Mouse (Mus musculus): ENCODE data around the gene Dnajc5g.

The Dnajc5g gene

DNA sequence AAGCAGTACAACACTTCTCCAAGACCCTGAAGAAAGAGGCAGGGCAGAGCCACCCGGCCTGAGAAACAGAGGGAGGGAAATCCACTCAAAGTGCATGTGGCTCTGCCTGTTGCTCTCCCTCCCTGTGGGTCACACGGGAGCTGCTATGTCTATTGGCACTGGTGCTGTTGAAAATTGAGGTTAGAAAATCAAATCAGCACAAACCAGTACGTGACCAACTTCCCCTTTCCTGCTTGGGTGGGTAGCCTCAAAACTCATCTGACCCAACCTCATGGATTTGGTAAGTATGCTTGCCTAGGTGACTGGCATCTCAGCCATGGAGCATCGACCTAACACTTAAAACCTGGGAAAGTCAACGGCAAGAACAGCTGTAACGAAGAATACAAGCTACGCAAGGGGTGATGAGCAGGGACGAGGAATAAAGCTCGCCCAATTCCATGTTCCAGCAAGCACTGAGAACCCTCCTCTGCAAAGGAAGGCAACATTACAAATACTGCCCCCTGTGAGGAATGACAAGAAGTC lies at the start of gene Dnajc5g:
Dnajc5g (plus strand) TSS at position 472 of the 522 bp plus-strand sequence.
- no peak for DNase-seq (ENCODE audit: low spot score in 2 of 2)

DNA sequence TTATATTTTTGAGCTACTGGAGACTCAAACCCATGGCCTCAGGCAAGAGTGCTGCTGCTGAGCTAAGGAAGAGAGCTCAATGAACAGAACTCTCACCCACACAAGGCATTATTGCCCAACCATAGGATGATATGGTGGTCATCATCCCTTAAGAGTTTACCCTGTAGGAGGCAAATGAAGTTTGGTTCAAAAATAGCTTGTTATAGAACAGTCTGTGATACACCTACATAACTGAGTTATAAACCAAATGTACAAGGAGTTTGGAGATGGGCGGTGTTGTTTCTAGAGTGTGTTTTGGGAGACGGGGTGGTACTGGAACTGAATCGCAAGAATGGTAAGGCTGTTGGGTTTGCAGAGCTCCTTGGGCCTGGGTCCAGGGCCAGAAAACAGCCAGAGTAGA lies 36.3 kb upstream of the Dnajc5g start:
- DNase-seq (ENCODE audit: low spot score in 2 of 2) = no peak

DNA sequence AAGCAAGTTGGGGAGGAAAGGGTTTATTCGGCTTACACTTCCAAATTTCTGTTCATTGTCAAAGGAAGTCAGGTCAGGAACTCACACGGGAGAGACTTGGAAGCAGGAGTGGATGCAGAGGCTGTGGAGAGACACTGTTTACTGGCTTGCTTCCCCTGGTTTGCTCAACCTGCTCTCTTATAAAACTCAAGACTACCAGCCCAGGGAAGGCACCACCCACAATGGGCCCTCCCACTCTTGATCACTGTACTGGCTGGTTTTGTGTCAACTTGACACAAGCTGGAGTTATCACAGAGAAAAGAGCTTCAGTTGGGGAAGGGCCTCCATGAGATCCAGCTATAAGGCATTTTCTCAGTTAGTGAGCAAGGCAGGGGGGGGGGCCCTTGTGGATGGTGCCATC lies 35.0 kb upstream of the Dnajc5g start:
- no peak for DNase-seq (ENCODE audit: low spot score in 2 of 2)

DNA sequence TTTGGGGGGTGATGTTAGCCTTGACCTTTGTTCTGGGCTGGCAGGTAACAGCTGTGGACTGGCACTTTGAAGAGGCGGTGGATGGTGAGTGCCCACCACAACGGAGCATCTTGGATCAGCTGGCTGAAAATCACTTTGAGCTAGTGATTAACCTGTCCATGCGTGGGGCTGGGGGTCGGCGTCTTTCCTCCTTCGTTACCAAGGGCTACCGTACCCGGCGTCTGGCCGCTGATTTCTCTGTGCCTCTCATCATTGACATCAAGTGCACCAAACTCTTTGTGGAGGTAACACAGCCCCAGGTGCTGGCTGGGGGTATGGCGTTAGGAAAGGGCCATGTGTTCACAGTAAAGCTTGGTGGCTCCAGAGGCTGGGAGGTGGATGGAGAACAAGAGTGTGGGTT lies 34.3 kb upstream of the Dnajc5g start:
- DNase-seq (ENCODE audit: low spot score in 2 of 2) = no peak

DNA sequence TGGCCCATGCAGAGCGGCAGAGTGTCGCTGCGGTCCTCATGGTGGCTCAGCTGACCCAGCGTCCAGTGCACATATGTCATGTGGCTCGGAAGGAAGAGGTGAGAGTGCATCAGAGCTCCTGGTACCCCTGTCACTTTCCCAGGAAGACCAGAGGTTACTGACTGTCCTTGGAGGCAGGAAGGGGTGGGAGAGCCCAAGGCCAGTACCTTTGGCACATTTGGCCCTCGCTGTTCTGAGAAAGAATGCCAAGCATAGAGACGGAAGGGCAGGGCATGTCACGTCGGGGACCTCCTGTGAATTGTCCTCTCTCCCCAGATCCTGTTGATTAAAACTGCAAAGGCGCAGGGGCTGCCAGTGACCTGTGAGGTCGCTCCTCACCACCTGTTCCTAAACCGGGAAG lies 32.9 kb upstream of the Dnajc5g start:
- no peak for DNase-seq (ENCODE audit: low spot score in 2 of 2)

DNA sequence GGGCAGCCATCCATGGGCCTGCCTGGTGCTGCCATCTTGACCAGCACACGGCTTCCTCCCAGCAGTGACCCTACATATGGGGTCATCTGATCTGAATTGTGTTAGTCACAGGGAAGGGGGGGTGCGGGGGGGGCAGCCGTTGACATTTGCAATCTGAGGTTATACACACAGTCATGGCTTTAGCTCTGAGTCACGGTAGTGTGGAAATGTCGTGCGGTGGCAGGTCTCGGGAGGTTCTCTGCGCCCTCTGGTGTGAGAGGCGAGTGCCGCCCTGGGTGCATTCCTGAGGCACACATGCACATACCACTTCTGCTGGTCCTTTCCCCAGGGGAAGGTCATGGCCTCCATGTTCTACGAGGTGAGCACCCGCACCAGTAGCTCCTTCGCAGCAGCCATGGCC lies 29.7 kb upstream of the Dnajc5g start:
- DNase-seq (ENCODE audit: low spot score in 2 of 2) = no peak

DNA sequence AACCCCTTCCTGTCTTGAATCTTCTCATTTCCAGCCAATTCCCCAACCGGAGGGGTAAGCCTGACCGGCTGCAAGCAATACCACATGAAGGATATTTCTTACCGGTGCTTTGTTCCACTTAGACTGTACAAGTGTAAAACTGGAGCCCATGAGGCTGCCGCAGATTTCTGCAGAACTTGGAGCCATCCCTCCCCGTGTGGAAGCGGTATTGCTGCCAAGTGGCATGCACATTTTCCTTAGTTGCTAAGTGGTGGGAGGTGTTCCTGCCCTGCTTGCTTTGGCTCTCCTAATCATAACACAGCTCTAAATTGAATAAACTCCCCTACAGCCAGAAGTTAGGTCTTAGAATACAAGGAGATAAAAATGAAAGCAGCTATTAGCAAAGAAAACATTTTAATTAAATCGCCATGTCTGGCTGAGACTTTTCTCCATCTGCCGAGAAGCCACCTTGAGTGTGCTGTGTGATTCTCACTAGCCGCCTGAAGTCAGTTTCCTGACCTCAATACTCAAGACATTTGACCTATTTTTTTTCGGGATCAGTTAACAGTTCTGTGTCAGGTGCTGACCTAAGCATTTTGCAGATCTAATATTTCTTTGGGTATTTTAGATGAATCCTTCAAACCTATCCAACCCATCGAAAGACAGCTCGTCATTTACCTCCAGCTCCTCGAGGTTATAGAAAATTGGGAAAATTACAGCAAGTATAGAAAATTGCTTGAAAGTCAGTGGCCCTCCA lies 25.9 kb upstream of the Dnajc5g start:
- no peak for DNase-seq (ENCODE audit: low spot score in 2 of 2)

DNA sequence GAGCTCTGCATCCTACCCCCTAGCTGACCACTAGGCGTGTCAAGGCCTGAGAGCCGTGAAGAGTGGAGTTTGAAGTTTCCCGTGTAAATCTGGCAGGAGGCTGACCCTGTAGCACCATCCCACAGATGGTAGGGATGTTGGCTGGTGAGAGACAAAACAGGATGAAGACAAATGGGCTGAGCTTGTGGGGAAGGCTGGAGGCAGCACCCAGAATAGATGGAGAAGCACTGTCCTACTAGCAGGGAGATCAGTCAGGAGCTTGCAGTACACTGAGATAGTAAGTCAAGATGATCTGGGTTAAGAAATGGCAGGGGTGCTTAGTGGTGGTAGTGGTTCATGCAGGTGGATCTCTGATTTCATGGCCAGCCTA lies 25.3 kb upstream of the Dnajc5g start:
- no peak for DNase-seq (ENCODE audit: low spot score in 2 of 2)

DNA sequence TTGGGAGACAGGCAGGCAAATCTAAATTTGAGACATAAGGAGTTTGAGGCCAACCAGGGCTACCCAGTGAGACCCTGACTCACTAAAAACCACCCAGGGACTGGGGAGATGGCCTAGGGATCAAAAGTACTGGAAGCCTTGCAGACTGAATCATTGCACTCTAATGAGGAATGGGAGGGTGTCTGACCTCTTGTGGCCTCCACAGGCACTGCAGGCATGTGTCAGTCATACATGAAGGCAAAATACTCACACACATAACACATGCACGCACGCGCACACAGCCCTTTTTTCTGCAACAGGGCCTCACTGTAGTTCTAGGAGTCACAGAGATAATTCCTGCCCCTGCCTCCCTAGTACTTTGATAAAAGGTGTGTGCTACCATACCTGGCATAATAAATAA lies 24.7 kb upstream of the Dnajc5g start:
- no peak for DNase-seq (ENCODE audit: low spot score in 2 of 2)

DNA sequence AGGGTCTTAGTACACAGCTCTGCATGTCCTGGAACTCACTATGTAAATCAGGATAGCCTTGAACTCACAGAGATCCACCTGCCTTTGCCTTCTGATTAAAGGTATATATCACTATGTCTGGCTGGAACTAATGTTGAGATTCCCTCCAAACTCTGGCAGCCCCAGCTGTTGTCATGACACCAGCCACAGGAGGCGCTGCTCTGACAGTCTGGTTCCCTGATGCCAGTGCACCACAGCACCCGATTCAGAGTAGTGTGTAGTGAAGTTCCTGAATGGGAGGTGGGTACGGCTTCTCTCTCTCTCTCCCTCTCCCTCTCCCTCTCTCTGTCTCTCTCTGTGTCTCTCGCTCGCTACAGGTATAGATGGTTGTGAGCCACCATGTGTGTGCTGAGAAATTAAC lies 23.7 kb upstream of the Dnajc5g start:
- DNase-seq (ENCODE audit: low spot score in 2 of 2) = no peak

DNA sequence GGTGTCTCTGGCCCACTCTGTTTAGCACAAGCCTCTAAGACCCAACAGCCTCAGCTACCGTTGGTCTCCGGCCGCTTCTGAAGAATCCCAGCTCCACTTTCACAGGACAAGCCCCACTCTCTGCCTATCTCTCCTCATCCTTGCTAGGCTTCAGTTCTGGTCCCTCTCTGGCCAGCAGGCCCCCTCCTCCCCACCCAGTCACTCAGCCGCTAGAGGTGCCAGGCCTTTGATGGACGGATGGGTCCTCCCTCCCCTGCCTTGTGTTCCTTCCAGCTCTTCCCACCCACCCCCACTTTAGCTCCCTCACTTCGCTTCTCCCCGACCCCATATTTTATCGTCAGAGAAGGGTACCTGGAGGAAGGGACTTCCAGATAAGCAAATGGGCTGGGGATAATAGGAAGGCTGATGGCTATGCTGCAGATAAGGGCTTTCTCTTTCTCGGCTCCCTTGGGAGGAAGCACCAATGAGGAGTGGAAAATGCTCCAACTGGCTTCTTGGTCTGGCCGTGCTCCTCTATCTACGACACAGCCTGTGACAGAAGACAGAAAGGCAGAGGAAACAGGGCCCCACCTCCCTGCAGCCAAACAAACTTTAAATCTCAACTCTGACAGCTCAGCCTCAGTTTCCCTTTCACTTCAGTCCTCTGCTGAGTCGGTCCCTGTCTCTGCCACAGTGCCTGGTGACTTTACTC lies 23.0 kb upstream of the Dnajc5g start:
- no peak for DNase-seq (ENCODE audit: low spot score in 2 of 2)

DNA sequence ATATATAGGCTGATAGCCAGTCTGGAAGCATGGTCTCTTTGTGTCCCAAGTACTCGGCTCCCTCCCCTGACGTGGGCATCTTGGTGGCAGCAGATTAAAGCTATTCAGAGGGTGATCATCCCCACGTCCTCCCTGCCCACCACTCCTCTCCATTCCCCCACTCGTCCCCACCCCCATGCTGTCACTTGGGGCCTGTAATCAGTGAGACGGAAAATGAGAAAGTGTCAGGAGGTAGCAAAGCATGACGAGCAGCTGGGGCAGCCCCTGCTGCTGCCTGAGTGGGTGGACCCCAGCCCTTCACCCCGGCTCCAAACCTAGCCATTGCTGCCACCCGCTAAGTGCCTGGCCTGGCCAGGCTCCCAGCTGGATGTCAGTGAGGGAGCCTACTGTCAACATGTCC lies 22.1 kb upstream of the Dnajc5g start:
- no peak for DNase-seq (ENCODE audit: low spot score in 2 of 2)

DNA sequence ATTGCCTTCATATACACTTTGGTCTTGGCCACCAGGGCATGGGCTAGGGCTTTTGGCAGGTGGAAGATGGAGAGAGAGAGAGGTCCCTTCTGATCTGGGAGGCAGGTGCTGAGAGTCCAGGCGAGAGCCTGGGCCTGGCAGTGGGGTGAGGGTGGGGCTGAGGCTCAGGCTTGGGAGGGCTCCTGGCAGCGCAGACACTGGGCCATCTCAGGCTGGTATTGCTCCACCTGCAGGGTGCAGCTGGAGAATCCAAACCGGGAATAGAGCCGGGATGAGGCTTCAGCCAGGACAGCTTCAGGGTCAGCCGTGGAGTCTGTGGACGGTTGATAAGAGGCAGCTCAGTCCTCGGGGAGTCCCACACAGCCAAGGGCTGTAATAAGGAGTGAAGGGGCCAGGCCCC lies 19.5 kb upstream of the Dnajc5g start:
- no peak for DNase-seq (ENCODE audit: low spot score in 2 of 2)

DNA sequence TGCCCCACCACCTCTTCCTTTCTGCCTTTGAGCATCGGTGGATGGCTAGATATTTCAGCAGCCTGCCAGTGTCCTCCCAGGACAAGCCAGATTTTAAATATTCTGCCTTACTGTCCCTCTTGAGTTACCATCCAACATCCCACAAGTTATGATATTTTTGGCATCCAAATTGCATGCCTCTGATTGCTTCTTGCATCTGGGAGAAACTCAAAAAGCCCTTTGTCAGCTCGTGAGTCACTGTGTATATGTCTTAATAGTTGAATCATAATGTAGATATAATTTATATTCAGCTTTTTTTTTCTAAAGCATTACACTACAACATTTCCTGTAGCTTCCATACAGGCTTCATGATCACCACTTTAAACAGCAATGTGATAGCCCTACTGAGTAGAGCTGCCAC lies 19.0 kb upstream of the Dnajc5g start:
- DNase-seq (ENCODE audit: low spot score in 2 of 2) = no peak

DNA sequence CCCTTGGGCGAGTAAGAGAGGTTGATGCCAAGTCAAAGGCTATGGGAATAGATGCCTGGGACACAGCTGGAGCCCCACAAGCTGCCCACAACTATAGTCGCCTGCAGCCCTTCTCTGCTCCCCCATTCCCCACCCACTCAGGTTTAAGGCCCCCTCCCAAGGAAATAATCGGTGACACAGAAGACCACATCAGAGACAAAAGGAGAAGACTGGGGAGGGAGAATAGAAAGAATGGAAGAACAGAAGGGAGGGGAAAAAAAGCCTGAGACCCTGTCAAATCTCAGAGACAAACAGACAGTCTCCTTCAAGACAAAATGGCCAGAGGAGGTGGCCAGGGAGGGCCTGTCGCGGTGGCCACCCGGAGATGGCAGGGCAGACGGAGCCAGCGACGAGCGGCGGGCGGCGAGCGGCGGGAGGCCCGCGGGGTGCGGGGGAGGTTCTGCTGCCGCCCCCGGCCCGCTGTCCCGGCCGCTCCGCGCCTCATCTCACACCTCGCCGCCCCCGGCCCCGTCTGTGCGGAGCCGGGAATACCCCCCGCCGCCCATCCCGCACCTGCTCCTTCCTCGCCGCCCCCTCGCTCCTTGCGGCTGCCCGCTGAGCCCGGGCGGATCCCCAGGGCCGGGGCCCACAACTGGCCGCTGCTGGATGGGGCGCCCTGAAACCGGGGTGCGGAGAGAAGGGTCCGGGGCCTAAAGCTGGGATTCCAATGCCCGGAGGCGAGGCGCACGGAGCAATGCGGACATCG lies 13.7 kb upstream of the Dnajc5g start:
- DNase-seq (ENCODE audit: low spot score in 2 of 2) = no peak

DNA sequence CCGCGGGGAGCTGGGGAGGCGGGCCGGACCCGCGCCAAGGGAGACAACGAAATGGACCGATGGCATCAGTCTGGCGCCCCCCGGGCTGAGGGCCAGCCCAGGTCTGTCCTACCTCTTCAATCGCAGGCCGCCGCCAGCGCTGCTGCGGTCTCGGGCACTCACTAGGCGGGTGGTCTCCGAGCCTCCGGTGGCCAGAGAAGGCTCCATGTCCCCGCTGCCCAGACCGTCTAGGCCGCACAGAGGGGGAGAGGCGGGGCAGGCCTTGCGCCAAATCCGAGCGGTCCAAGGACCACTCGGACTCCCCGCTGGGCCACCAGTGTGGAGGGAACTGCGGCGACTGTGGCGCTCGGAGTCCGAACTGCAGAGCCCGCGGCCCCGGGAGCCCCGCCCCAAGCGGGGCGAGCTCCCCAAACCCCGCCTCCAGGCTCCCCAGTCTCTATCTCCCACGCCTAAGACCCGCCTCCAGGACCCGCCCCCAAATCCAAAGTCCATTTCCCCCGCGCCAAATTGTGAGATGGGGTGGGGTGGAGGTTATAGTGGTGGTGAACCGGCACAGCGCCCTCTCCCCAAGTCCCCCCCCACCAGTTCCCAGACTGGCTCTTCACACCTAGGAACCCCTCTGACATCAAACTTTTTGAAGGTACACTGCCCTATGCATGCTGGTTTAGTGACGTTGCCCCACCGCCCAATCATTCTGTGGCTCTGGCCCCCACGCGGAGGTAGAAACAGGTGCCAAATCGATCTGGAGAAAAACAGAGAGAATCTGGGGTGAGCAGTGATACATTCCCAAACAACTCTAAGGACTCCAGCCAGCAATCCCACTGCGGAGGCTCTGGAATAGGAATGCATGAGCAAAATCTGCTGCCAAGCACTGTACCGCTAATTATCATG lies 12.7 kb upstream of the Dnajc5g start:
- no peak for DNase-seq (ENCODE audit: low spot score in 2 of 2)

DNA sequence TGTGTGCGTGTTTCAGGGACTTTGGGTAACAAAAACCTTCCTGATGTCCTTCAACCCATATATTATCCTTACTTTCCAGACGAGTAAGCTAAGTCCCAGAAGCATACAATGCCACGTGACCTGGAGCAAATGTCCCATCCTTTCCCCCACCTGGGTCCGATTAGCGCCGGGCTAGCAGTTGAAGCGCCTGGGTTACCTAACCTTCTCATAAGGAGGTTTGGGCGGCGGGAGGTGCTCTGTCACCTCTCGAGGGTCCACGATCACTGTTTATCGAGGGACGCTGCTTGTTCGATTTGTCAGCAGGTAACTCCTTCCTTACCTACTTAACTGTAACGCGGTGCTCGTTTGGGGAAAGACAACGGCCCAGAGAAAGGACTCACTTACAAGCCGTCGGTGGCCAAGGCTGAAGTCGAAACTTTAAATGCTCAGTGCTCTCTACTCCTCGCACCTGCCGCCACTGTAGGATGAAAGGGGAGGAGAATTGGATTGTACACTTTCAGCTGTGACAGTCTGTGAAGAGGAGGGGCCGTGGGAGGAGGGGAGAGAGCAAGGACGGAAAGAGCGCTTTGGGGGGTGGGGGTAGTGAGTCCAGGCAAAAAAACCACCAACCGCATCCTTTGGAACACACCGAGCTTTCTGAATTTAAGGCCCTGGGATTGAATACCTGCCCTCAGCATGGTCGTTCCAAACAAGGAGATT lies 11.8 kb upstream of the Dnajc5g start:
- no peak for DNase-seq (ENCODE audit: low spot score in 2 of 2)

DNA sequence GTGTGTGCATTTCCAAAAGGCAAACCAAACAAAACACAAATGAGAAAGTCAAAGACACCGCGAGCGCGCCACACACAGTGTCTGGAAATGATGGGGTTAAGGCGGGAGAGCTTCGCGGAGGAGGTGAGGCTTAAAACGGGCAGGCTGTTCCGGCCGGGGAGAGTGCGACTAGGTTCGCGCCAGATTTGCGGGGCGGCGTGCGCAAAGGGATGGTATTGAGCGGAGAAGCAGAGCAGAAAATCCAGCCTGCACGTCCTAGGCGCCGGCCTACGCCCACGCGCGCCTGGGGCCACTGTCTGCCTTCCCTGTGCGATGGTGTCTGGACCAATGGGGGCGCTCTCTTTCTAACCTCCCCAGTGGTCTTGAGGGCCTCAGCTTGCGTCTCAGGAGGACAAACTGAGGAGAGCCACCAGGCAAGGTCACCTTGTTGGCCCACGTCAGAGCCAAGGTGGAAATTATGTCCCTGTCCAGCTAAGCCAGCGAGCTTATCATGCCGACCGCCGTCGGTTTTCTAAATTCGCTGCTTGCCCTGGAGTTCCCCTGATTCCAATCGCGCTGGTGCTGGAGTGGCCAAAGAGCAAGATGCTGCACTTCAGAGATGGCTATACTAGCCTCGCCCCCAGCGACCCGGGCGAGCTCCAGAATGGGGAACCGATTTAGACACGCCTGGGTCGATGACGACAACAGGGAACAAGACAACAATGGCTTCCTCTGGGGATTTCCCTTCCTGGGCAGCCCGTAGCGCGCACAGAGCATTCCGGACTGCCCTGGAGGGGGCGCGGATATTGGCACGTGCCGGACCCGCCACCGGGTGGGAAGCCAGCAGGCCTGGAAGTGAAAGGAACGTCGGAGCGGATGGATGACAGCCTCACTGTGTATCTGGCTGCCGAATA lies 11.0 kb upstream of the Dnajc5g start:
- DNase-seq (ENCODE audit: low spot score in 2 of 2) = no peak

DNA sequence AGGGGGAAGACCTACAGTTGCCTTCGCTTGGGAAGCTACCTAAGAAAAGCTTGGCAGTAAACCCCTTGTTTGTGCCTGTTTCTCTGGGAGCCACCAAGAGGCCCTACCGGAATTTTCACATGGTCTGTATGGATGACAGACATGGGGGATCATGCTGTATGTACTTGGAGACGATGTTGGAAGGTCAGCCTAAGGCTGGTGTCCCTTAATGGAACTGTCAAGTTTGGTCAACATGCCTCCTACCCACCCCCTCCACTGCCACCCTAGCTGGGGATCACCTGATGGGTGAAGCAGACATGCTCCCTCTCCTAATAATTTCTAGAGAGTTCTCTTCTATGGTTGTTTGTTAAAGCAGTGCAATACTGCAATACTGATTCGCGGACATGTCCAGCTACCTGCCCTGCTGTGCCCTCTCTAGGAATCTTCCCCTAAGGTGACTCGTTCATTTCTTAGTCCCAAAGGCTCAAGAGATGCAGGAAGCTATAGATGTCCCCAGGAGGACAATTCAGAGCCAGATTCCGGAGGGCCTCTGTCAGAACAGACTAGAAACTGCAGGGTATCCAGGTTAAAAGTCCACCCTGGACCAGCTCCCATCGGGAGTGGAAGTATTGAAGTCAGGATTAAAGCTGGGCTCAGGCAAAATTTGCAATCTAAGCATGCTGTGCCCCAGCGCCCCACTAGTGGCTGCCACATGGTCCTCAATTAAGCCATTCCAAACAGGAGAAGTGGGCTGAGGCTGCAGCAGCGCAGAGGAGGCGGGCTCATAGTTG lies 10.2 kb upstream of the Dnajc5g start:
- no peak for DNase-seq (ENCODE audit: low spot score in 2 of 2)
